Mouse (Mus musculus) c-Kit-negative CD71-positive TER-119-positive erythroid progenitor cells, embryonic 14.5 days (primary cell): ENCODE measurements around the gene Gm13276.
"Not testable (repeated sequence)": the region's sequence is repeated elsewhere in the genome, so short reads cannot be mapped to it uniquely, and the experiment has no call there.

Experiments used
- DNase-seq: peaks from one replicate; pipeline ENCODE4 v3.0.0-alpha.2; 2013; ENCODE audit warnings: low read depth, low spot score

Gm13276 gene

DNA sequence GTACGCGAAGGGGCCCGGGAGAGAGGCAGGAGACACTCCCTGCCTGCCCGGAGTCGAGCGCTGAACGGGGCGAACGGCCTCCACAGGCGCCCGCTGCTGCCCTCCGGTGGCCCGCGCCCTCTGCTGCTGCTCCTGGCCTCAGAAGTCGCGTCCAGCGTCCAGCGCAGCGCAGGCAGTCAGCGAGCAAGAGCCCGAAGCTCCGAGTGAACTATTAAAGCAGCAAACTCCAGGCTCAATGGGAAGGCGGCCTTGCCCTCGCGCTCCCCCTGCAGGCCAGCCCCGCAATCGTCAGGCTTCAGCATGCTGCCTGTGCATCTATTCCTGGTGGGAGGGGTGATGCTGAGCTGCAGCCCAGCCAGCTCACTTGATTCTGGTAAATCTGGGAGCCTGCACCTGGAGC, at the start of gene Gm13276:
Gene Gm13276 (plus strand): TSS at position 301 of the 400 bp plus-strand sequence.
- DNase-seq, result not testable (repeated sequence)

DNA sequence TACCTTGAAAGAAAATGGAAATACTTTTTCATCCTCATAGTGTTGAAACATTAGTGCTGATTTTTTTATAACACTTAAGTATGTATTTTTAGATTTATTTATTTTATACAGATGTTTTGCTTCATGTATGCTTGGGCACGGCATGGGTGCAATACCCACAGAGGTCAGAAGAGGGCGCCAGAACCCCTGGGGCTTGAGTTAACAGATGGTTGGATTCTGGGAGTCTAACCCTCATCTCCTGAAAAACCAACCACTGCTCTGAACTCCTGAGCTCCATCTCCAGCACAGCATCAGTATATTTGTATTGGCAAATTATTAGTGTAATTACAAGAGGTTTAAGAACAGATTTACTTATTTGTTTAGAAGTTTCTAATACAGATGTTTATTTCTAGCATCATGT, 47.0 kb upstream of the Gm13276 start:
- no peak for DNase-seq

DNA sequence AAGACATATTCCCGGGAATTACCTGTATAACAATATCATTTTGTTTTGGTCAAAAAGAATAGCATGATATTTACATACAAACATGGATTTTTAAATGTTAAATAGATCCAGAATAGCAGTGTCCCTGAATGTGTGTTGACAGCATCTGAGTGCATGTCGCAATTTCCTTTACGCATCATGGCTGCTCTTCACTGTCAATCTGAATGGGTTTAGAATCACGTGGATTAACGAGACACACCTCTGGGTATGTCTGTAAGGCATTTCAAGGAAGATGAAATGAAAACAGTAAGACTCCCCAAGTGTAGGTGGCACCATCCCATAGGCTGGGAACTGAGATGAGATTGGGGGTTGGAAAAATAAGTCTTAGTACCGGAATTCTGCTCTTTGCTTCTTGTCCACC, 46.5 kb upstream of the Gm13276 start:
- no peak for DNase-seq

DNA sequence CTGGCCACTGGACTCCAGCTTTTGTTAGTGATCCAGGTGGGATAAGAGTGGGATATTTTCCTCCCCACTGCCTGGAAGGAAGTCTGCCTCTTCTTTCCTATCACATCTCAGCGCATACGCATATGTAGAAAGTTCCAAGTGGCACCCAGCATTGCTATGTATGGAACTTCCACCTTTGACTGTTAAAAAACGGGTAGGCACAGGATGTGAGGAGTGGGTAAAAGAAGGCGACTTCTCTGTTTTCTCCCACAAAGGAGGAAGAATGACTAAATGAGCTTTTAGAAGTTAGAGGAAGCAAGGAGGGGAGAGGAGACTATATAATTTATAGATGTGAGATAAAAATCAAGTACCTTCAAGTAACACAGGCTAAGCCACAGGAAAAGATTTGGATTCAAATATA, 44.1 kb upstream of the Gm13276 start:
- no peak for DNase-seq

DNA sequence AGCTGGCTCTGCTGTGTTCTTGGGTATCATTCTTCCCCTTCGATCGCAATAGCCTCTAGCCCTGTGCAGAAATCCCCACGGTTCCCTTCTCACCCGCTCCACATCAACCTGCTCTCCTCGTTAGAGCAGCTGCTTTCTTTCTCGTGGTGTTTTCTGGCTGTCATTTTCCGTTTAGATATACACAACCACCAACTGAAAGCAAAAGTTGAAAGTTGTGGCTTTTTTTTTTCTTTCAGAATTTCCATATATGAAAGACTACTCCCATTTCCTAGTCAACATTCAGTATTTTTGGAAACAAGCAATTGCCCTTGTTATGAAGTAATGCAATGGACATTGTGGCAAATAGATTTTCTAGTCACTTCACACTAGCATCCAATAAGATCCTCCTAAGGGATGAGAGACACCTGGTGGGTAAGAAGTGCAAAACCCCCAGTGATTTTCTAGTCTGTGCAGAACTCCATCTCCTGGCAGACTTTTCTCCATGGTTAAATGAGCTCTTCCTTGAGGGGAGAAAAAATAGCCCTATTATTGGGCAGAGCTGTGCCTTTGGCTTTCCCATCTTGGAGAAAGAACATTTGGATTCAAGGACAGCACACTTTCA, 42.6 kb upstream of the Gm13276 start:
- DNase-seq, result no peak

DNA sequence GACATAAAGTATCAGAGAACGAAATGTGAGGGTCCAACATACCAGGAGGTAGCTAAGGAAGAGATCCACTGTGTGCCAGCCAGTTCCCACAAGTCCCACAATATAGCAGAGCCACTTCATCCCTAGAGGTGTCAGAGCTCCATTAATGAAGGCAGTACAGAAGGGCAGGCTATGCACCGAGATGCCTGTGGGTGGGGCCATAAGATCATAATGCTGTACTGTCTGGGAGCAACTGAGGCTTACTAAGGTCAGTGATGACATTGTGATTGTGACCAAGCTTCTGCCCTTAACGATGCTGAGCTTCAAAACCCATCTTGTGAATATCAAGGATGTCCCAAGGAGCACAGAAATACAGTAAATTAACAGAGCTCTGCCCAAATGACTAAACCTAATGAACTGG, 41.3 kb upstream of the Gm13276 start:
- no peak for DNase-seq

DNA sequence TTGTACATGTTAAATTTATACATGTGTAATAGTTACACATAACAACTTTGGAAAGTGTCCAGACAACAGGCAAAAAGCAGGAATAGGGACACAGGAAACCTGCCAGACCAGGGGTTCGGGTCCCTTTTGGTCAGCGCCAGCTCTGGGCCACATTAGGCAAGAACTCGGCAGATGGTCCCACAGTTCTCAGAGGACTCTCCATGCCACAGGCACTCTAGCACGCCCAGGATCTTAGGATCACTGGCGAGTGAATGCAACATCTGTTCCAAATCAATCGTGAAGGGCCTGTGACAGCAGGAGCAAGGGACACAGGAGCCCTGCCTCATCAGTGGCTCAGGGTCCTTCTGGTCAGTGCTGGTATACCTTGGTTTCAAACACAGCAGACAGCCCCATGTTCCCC, 35.6 kb upstream of the Gm13276 start:
- DNase-seq, result no peak

DNA sequence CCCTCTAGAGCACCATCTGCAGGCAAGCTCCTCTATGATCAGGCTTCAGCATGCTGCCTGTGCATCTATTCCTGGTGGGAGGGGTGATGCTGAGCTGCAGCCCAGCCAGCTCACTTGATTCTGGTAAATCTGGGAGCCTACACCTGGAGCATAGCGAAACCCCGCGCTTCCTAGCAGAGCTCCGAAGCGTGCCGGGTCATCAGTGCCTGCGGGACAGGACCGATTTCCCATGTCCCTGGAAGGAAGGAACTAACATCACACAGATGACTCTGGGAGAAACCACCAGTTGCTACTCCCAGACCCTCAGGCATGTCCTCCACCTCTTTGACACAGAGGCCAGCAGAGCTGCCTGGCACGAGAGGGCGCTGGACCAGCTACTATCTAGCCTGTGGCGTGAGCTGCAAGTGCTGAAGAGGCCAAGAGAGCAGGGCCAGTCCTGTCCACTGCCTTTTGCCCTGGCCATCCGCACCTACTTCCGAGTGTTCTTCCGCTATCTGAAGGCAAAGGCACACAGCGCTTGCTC, 30.6 kb upstream of the Gm13276 start, which contains the start of gene Gm13271:
Gene Gm13271 (plus strand): TSS at position 51 of the 523 bp plus-strand sequence.
- DNase-seq, result not testable (repeated sequence)

DNA sequence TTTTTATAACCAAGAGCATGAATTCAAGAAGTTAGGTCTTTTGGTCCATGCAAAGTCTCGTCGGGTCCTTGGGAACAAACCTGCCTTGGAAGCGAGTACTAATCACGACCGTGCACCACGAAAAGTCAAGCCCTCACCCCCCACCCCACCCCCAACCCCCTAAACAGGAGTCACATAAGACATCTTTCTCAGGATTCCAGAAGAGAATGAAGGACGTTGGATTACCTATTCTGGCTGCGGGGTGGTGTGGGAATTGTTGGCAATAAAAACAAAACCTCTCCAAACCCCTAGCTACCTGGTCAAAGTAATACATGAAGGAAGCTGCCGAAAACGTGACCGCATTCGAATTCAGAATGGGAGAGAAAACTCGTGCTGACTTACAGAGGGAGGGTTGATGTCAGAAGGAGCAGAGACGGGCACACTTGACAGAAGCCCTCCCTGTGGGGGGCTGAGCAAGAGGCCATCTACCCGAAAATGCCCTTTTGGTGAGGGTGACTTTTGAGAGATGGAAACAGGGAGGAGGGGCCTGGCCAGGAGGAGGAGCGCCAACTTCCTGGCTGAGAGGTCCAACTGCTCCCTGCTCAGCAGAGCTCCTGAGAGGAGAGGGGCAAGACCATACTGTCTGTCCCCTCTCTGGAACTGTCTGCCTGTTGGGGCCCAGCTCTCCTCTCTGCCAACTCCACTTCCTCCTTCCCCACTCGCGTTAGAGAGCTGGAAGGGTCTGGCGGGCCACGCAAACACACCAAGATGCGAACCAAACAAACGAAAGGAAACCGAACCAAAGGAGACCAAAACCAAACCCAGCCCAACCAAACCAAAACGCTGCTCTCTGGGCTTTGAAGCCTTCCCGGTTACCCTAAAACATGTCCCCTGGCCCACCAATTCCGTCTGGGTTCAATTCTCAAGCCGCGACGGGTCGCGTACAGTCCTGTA, 28.7 kb upstream of the Gm13276 start:
- not testable (repeated sequence) for DNase-seq

DNA sequence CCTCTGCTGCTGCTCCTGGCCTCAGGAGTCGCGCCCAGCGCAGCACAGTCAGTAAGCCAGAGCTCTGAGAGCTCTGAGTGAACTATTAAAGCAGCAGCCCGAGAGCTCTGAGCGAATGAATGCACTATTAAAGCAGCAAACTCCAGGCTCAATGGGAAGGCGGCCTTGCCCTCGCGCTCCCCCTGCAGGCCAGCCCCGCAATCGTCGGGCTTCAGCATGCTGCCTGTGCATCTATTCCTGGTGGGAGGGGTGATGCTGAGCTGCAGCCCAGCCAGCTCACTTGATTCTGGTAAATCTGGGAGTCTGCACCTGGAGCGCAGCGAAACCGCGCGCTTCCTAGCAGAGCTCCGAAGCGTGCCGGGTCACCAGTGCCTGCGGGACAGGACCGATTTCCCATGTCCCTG, 27.9 kb upstream of the Gm13276 start:
- DNase-seq, result not testable (repeated sequence)

DNA sequence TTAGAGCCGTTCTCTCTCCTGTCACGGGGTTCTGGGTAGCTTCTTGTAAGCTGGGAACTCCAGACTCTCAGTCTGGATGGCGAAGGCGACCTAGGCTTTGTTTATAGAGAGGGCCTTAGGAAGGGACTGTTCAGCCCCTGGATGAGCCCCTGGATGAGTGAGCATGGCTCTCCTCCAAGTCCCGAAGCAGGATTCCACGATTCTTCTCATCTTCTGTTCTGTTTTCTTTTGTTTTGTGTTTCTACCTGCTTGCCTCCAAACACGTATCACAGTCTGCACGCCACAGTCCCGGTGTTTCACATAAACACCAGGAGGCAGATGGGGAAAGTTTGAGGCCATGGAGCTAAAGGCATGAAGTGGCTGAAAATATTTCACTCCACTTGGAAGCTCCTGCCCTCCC, 26.8 kb upstream of the Gm13276 start:
- not testable (repeated sequence) for DNase-seq

DNA sequence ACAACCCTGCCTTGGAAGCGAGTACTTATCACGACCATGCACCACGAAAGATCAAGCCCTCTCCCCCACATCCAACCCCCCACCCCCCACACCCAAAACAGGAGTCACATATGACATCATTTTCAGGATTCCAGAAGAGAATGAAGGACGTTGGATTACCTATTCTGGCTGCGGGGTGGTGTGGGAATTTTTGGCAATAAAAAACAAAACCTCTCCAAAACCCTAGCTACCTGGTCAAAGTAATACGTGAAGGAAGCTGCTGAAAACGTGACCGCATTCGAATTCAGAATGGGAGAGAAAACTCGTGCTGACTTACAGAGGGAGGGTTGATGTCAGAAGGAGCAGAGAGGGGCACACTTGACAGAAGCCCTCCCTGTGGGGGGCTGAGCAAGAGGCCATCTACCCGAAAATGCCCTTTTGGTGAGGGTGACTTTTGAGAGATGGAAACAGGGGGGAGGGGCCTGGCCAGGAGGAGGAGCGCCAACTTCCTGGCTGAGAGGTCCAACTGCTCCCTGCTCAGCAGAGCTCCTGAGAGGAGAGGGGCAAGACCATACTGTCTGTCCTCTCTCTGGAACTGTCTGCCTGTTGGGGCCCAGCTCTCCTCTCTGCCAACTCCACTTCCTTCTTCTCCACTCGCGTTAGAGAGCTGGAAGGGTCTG, 25.8 kb upstream of the Gm13276 start, which contains the start of gene Gm13283:
Gene Gm13283 (plus strand): TSS at position 510 of the 659 bp plus-strand sequence.
- not testable (repeated sequence) for DNase-seq

DNA sequence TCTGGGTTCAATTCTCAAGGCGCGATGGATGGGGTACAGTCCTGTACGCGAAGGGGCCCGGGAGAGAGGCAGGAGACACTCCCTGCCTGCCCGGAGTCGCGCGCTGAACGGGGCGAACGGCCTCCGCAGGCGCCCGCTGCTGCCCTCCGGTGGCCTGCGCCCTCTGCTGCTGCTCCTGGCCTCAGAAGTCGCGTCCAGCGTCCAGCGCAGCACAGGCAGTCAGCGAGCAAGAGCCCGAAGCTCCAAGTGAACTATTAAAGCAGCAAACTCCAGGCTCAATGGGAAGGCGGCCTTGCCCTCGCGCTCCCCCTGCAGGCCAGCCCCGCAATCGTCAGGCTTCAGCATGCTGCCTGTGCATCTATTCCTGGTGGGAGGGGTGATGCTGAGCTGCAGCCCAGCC, 25.1 kb upstream of the Gm13276 start:
- not testable (repeated sequence) for DNase-seq

DNA sequence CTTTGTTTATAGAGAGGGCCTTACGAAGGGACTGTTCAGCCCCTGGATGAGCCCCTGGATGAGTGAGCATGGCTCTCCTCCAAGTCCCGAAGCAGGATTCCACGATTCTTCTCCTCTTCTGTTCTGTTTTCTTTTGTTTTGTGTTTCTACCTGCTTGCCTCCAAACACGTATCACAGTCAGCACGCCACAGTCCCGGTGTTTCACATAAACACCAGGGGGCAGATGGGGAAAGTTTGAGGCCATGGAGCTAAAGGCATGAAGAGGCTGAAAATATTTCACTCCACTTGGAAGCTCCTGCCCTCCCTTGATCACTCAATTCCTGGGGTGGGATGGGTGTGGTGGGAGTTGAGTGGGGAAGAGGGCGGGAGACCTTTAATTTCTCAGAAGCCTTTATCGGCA, 23.7 kb upstream of the Gm13276 start:
- DNase-seq, result not testable (repeated sequence)

DNA sequence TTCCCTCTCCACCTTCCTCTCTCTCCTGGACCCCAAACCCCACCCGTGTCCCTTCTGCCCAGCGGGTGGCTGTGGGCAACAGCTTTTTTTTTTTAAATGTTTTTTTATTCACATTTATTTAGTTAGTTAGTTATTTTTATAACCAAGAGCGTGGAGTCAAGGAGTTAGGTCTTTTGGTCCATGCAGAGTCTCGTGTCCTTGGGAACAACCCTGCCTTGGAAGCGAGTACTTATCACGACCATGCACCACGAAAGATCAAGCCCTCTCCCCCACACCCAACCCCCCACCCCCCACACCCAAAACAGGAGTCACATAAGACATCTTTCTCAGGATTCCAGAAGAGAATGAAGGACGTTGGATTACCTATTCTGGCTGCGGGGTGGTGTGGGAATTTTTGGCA, 23.2 kb upstream of the Gm13276 start:
- DNase-seq, result not testable (repeated sequence)

DNA sequence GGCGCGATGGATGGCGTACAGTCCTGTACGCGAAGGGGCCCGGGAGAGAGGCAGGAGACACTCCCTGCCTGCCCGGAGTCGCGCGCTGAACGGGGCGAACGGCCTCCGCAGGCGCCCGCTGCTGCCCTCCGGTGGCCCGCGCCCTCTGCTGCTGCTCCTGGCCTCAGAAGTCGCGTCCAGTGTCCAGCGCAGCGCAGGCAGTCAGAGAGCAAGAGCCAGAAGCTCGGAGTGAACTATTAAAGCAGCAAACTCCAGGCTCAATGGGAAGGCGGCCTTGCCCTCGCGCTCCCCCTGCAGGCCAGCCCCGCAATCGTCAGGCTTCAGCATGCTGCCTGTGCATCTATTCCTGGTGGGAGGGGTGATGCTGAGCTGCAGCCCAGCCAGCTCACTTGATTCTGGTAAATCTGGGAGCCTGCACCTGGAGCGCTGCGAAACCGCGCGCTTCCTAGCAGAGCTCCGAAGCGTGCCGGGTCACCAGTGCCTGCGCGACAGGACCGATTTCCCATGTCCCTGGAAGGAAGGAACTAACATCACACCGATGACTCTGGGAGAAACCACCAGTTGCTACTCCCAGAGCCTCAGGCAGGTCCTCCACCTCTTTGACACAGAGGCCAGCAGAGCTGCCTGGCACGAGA, 22.0 kb upstream of the Gm13276 start:
- not testable (repeated sequence) for DNase-seq

DNA sequence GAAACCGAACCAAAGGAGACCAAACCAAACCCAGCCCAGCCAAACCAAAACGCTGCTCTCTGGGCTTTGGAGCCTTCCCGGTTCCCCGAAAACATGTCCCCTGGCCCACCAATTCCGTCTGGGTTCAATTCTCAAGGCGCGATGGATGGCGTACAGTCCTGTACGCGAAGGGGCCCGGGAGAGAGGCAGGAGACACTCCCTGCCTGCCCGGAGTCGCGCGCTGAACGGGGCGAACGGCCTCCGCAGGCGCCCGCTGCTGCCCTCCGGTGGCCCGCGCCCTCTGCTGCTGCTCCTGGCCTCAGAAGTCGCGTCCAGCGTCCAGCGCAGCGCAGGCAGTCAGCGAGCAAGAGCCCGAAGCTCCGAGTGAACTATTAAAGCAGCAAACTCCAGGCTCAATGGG, 12.0 kb upstream of the Gm13276 start, which contains the start of gene Gm13290:
Gene Gm13290 (plus strand): TSS at position 301 of the 400 bp plus-strand sequence.
- DNase-seq, result not testable (repeated sequence)

DNA sequence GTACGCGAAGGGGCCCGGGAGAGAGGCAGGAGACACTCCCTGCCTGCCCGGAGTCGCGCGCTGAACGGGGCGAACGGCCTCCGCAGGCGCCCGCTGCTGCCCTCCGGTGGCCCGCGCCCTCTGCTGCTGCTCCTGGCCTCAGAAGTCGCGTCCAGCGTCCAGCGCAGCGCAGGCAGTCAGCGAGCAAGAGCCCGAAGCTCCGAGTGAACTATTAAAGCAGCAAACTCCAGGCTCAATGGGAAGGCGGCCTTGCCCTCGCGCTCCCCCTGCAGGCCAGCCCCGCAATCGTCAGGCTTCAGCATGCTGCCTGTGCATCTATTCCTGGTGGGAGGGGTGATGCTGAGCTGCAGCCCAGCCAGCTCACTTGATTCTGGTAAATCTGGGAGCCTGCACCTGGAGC, 8.9 kb upstream of the Gm13276 start, which contains the start of gene Gm13289:
Gene Gm13289 (plus strand): TSS at position 301 of the 400 bp plus-strand sequence.
- DNase-seq, result not testable (repeated sequence)

DNA sequence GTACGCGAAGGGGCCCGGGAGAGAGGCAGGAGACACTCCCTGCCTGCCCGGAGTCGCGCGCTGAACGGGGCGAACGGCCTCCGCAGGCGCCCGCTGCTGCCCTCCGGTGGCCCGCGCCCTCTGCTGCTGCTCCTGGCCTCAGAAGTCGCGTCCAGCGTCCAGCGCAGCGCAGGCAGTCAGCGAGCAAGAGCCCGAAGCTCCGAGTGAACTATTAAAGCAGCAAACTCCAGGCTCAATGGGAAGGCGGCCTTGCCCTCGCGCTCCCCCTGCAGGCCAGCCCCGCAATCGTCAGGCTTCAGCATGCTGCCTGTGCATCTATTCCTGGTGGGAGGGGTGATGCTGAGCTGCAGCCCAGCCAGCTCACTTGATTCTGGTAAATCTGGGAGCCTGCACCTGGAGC, 6.0 kb upstream of the Gm13276 start, which contains the start of gene Gm13272:
Gene Gm13272 (plus strand): TSS at position 301 of the 400 bp plus-strand sequence.
- not testable (repeated sequence) for DNase-seq

DNA sequence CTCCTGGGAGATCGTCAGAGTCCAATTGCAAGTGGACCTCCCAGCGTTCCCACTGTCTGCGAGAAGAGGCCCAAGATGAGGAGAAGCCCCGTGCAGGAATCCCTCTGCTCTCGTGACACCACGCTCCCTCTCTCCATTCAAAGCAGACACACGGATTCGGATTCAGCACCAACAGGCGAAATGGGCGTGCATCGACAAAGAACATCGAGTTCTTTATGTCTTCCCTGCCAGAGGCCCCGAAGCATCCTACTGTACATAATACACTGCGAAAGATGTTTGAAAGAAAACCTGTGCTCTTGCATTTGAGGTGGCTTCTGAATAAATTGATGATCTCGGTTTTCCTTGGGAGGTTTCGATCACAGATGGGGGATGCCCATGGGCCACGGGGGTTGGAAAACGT, 5.2 kb upstream of the Gm13276 start:
- DNase-seq, result not testable (repeated sequence)

DNA sequence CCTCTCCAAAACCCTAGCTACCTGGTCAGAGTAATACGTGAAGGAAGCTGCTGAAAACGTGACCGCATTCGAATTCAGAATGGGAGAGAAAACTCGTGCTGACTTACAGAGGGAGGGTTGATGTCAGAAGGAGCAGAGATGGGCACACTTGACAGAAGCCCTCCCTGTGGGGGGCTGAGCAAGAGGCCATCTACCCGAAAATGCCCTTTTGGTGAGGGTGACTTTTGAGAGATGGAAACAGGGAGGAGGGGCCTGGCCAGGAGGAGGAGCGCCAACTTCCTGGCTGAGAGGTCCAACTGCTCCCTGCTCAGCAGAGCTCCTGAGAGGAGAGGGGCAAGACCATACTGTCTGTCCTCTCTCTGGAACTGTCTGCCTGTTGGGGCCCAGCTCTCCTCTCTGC, 3.7 kb upstream of the Gm13276 start, which contains the start of gene Ifnz:
Gene Ifnz (plus strand): TSS at position 301 of the 400 bp plus-strand sequence.
- DNase-seq, result not testable (repeated sequence)
